Mouse (Mus musculus): ENCODE results near the gene Gm20388.

DNA sequence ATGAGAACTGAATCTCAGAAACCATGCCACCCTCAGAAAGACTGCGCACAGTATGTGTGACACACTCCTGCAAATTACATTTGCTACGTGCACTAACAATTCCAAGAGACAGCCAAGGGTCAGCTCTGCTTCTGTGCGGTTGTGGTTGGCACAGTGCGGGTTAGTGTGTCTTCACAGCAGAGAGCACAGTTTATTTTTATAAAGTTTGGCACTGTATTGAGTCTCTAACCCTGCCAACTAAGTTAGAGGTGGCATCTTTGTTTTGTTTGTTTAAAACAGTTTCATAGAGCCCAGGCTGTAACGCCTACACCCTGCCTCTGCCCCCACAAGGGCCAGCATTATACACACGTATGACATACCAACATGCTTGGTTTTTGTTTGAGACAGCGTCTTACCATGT is 2990.8 kb downstream of the Gm20388 start:
- no peak for TF ChIP-seq CTCF (IDR thresholded peaks at IDR 0.05; ENCODE audit: insufficient read depth, low read depth, low read length)
- TF ChIP-seq POLR2A (IDR thresholded peaks at IDR 0.05; ENCODE audit: insufficient read depth, low read depth, low read length), result no peak

All from olfactory bulb, adult 2 months (tissue).